In genomic region chr7:35127721-35128120, GRCm38 (mm10) we compare ENCODE assay signal across 16 mouse cellular contexts. TPM values are rescaled to one million over a fixed set of nuclear protein-coding genes. Genes with fewer than 3 reads are reported as not detected.
DNase-seq lines count a peak whose midpoint lies in the region; ATAC-seq and TF ChIP-seq lines count a peak whose summit lies in the region.
"Had no signal": no experiment of that assay in that cellular context is flagged by ENCODE, and none has a peak within 500 bp of the region (broad histone marks: within the 10 kb centered on the region; RNA-seq: fewer than 3 reads in every experiment).

No protein-coding gene starts in this region.

- 6% methylated on average over 6 of the region's 6 CpGs for WGBS in liver, adult 2 months
- 19% methylated on average over 6 of the region's 6 CpGs for WGBS in liver, embryonic 12.5 days (ENCODE audit: insufficient replicate concordance)
- WGBS in forebrain, embryonic 14.5 days: 37% methylated on average over 6 of the region's 6 CpGs
- WGBS in heart, embryonic 12.5 days: 34% methylated on average over 6 of the region's 6 CpGs

- peaks cover 45% of the 10 kb centered on the region for H3K4me1 ChIP-seq in liver, adult 2 months (ENCODE audit: control insufficient read depth, insufficient read depth, low read length)
- H3K4me1 ChIP-seq in liver, embryonic 12.5 days: peaks cover 24% of the 10 kb centered on the region; the same call in 1 of the 2 replicates
- H3K4me1 ChIP-seq in forebrain, embryonic 14.5 days (ENCODE audit: control insufficient read depth, insufficient read depth, low read length): no peaks in the 10 kb centered on the region
- 0 out of 2 replicates have a peak, but pooled peaks cover 4% of the 10 kb centered on the region for H3K4me1 ChIP-seq in heart, embryonic 12.5 days (replicated peaks)
- H3K4me1 ChIP-seq: forebrain, embryonic 12.5 days had no signal

- no peaks in the 10 kb centered on the region for H3K36me3 ChIP-seq in liver, adult 2 months (ENCODE audit: control insufficient read depth, insufficient read depth, low read length)
- no peaks in the 10 kb centered on the region for H3K36me3 ChIP-seq in liver, embryonic 12.5 days
- H3K36me3 ChIP-seq in forebrain, embryonic 14.5 days (ENCODE audit: control insufficient read depth, insufficient read depth, low read length): no peaks in the 10 kb centered on the region
- H3K36me3 ChIP-seq in heart, embryonic 12.5 days: no peaks in the 10 kb centered on the region
- H3K36me3 ChIP-seq: forebrain, embryonic 12.5 days; heart, embryonic 10.5 days; hindbrain, embryonic 10.5 days; intestine, embryonic 15.5 days; limb, embryonic 15.5 days had no signal

- 0 out of 2 replicates have a peak, but pooled peaks have one; percentile 25 for TF ChIP-seq POLR2A in liver, adult 2 months (IDR thresholded peaks at IDR 0.05; ENCODE audit: extremely low read depth, insufficient read depth, low read length)

- H3K79me2 ChIP-seq in liver, adult 2 months (ENCODE audit: control insufficient read depth, insufficient read depth, low read length): no peaks in the 10 kb centered on the region

- peak overlapping the region; percentile 89 for H3K27ac ChIP-seq in liver, adult 2 months (replicated peaks; ENCODE audit: insufficient read depth, low read depth, low read length)
- H3K27ac ChIP-seq in liver, embryonic 12.5 days: no peak overlapping the region
- H3K27ac ChIP-seq in forebrain, embryonic 14.5 days (ENCODE audit: low read depth, low read length): no peak overlapping the region
- no peak overlapping the region for H3K27ac ChIP-seq in heart, embryonic 12.5 days (ENCODE audit: poor library complexity, severe bottlenecking)
- H3K27ac ChIP-seq: forebrain, embryonic 12.5 days; heart, embryonic 10.5 days; hindbrain, embryonic 10.5 days; intestine, embryonic 15.5 days had no signal

- H3K9ac ChIP-seq in liver, adult 2 months (ENCODE audit: low read depth, low read length): peak overlapping the region; percentile 62
- H3K9ac ChIP-seq in liver, embryonic 12.5 days: no peak overlapping the region
- no peak overlapping the region for H3K9ac ChIP-seq in forebrain, embryonic 14.5 days (ENCODE audit: low read length)
- no peak overlapping the region for H3K9ac ChIP-seq in heart, embryonic 12.5 days
- H3K9ac ChIP-seq: forebrain, embryonic 12.5 days; intestine, embryonic 15.5 days; limb, embryonic 15.5 days had no signal

- peak; percentile 67 for DNase-seq in adrenal gland, adult 2 months
- no peak for DNase-seq in adrenal gland, postnatal 25 days
- peak; percentile 95 for DNase-seq in liver, adult 2 months (ENCODE audit: extremely low read depth, low read depth, low spot score)
- no peak for DNase-seq in forebrain, embryonic 14.5 days (ENCODE audit: low spot score)
- DNase-seq: cerebellum, postnatal 36 days had no signal

- H3K27me3 ChIP-seq in liver, adult 2 months (ENCODE audit: control insufficient read depth, insufficient read depth, low read length): no peaks in the 10 kb centered on the region
- H3K27me3 ChIP-seq in liver, embryonic 12.5 days (replicated peaks): peaks cover 26% of the 10 kb centered on the region
- H3K27me3 ChIP-seq in forebrain, embryonic 14.5 days (replicated peaks; ENCODE audit: control insufficient read depth, insufficient read depth, low read length): 0 out of 2 replicates have a peak, but pooled peaks cover 6% of the 10 kb centered on the region
- peaks cover 56% of the 10 kb centered on the region for H3K27me3 ChIP-seq in heart, embryonic 12.5 days (replicated peaks)

- H3K4me3 ChIP-seq in liver, adult 2 months (ENCODE audit: insufficient read depth, low read depth, low read length): no peak overlapping the region
- no peak overlapping the region for H3K4me3 ChIP-seq in liver, embryonic 12.5 days
- no peak overlapping the region for H3K4me3 ChIP-seq in forebrain, embryonic 14.5 days (ENCODE audit: low read depth, low read length)
- H3K4me3 ChIP-seq in heart, embryonic 12.5 days: no peak overlapping the region
- H3K4me3 ChIP-seq: forebrain, embryonic 12.5 days; heart, embryonic 10.5 days; hindbrain, embryonic 10.5 days; intestine, embryonic 15.5 days; limb, embryonic 15.5 days had no signal

- no peak for TF ChIP-seq CTCF in liver, adult 2 months (IDR thresholded peaks at IDR 0.05; ENCODE audit: low read depth, low read length)

- ATAC-seq in liver, embryonic 12.5 days: no peak
- peak; percentile 21 for ATAC-seq in common myeloid progenitor, adult 5-6 weeks (replicated peaks; ENCODE audit: low read depth, poor library complexity, severe bottlenecking)
- ATAC-seq in megakaryocyte progenitor cell, adult 5-6 weeks (replicated peaks; ENCODE audit: poor library complexity): peak; percentile 50
- no peak for ATAC-seq in forebrain, embryonic 14.5 days
- ATAC-seq in heart, embryonic 12.5 days (ENCODE audit: insufficient number of reproducible peaks, low FRiP score): no peak
- ATAC-seq: midbrain, embryonic 16.5 days had no signal

- H3K4me2 ChIP-seq in liver, embryonic 12.5 days: no peak overlapping the region
- no peak overlapping the region for H3K4me2 ChIP-seq in forebrain, embryonic 14.5 days (ENCODE audit: low read length)
- H3K4me2 ChIP-seq in heart, embryonic 12.5 days: no peak overlapping the region
- H3K4me2 ChIP-seq: forebrain, embryonic 12.5 days; intestine, embryonic 15.5 days; limb, embryonic 15.5 days had no signal

- H3K9me3 ChIP-seq in liver, embryonic 12.5 days (replicated peaks): no peaks in the 10 kb centered on the region
- no peaks in the 10 kb centered on the region for H3K9me3 ChIP-seq in forebrain, embryonic 14.5 days (replicated peaks; ENCODE audit: control insufficient read depth, low read length)
- no peaks in the 10 kb centered on the region for H3K9me3 ChIP-seq in heart, embryonic 12.5 days (replicated peaks)
- H3K9me3 ChIP-seq: forebrain, embryonic 12.5 days; heart, embryonic 10.5 days; hindbrain, embryonic 10.5 days; intestine, embryonic 15.5 days; limb, embryonic 15.5 days had no signal

RNA-seq across cellular contexts. Expression of gene Cebpa, which starts 8.6 kb away (rescaled TPM):
- total RNA-seq in adrenal gland, adult 2 months (2021): 100 to 1,000 TPM in 1 of 2 experiments, 10 to 100 TPM in 1; 88.3 to 319 TPM
- polyA plus RNA-seq in adrenal gland, adult 2 months (2012; rRNA removed): 405 and 678 TPM in 2 replicates
- total RNA-seq in adrenal gland, postnatal 25 days (2021): 115 and 116 TPM in 2 replicates
- 177 and 199 TPM in 2 replicates for total RNA-seq in liver, adult 2 months (2014; rRNA removed)
- polyA plus RNA-seq in liver, adult 2 months (2012; rRNA removed): 349 and 390 TPM in 2 replicates
- polyA plus RNA-seq in liver, embryonic 12.5 days (2016; fragmentation: Nextera tagmentation; extraction: Ambion mirVana): 11.5 and 11.6 TPM in 2 replicates
- 14.3 and 19.7 TPM in 2 replicates for total RNA-seq in common myeloid progenitor, adult 5-6 weeks (2017)
- 70.5 and 75.2 TPM in 2 replicates for total RNA-seq in megakaryocyte progenitor cell, adult 5-6 weeks (2015)
- 27.2 and 29.0 TPM in 2 replicates for total RNA-seq in megakaryocyte progenitor cell, adult 5-6 weeks (2017)
- 0.38 and 0.62 TPM in 2 replicates for polyA plus RNA-seq in forebrain, embryonic 14.5 days (2014; fragmentation: Nextera tagmentation; extraction: Ambion mirVana)
- polyA plus RNA-seq in heart, embryonic 12.5 days (2016; fragmentation: Nextera tagmentation; extraction: Ambion mirVana): 0.64 and 0.92 TPM in 2 replicates

RNA-seq across cellular contexts. Expression of gene Slc7a10, which starts 58.5 kb away (rescaled TPM):
- total RNA-seq in adrenal gland, adult 2 months (2021): 10 to 100 TPM in 1 of 2 experiments, 1 to 10 TPM in 1; 6.4 to 28.1 TPM
- polyA plus RNA-seq in adrenal gland, adult 2 months (2012; rRNA removed): 26.6 and 40.9 TPM in 2 replicates
- 2.8 and 3.0 TPM in 2 replicates for total RNA-seq in adrenal gland, postnatal 25 days (2021)
- total RNA-seq in liver, adult 2 months (2014; rRNA removed): 0.07 and 0.09 TPM in 2 replicates
- polyA plus RNA-seq in liver, adult 2 months (2012; rRNA removed): not detected in 2 replicates
- polyA plus RNA-seq in liver, embryonic 12.5 days (2016; fragmentation: Nextera tagmentation; extraction: Ambion mirVana): 0.59 and 1.4 TPM in 2 replicates
- not detected in 2 replicates for total RNA-seq in common myeloid progenitor, adult 5-6 weeks (2017)
- not detected in 2 replicates for total RNA-seq in megakaryocyte progenitor cell, adult 5-6 weeks (2015)
- total RNA-seq in megakaryocyte progenitor cell, adult 5-6 weeks (2017): not detected in 2 replicates
- 2.1 and 4.2 TPM in 2 replicates for polyA plus RNA-seq in forebrain, embryonic 14.5 days (2014; fragmentation: Nextera tagmentation; extraction: Ambion mirVana)
- polyA plus RNA-seq in heart, embryonic 12.5 days (2016; fragmentation: Nextera tagmentation; extraction: Ambion mirVana): 1.1 and 1.3 TPM in 2 replicates
- total RNA-seq: ES-E14 had no signal

Comparison
In these comparisons a context has a peak if more than half of its experiments do, and no peak if none do; other contexts are left out.
1. DNase-seq: peak in adrenal gland, adult 2 months (single experiment) and liver, adult 2 months (single experiment); none in adrenal gland, postnatal 25 days (single experiment) and forebrain, embryonic 14.5 days (single experiment).
2. ATAC-seq: peak in common myeloid progenitor, adult 5-6 weeks (single experiment) and megakaryocyte progenitor cell, adult 5-6 weeks (single experiment); none in liver, embryonic 12.5 days (single experiment), forebrain, embryonic 14.5 days (single experiment) and heart, embryonic 12.5 days (single experiment).